9 mouse cellular contexts compared by ENCODE assay signal in the genomic region with DNA sequence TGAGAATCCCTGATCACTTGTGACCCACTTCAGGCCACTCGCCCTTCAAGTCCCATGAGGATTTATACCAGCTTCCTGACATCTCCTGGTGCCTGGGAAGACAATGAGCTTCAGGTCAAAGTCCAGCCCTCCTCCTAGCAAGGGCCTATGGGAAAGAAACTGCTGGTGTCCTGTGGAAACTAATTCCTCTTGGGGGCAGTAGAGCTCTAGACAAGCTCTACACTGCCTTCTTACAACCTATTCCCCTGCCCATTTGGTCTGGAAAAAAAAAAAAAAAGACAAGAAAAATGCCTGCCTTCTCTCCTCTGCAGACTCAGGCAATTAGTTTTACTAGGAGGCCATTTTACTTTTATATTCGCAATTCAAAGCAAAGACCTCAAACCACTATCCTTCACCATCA.
DNase-seq lines count a peak whose midpoint lies in the region; ATAC-seq and TF ChIP-seq lines count a peak whose summit lies in the region.
"Had no signal": no experiment of that assay in that cellular context is flagged by ENCODE, and none has a peak within 500 bp of the region (broad histone marks: within the 10 kb centered on the region; RNA-seq: fewer than 3 reads in every experiment).

No protein-coding gene starts in this region.

- no peak for ATAC-seq in hindbrain, embryonic 14.5 days (ENCODE audit: low FRiP score)
- peak; percentile 63 for ATAC-seq in hindbrain, postnatal 0 days

- WGBS in hindbrain, embryonic 14.5 days = 50% methylated on average over 2 of the region's 2 CpGs
- 61% methylated on average over 2 of the region's 2 CpGs for WGBS in hindbrain, embryonic 10.5 days
- 48% methylated on average over 2 of the region's 2 CpGs for WGBS in hindbrain, postnatal 0 days

- H3K27ac ChIP-seq in hindbrain, embryonic 14.5 days = no peak overlapping the region
- H3K27ac ChIP-seq in hindbrain, embryonic 10.5 days = no peak overlapping the region
- H3K27ac ChIP-seq in hindbrain, postnatal 0 days = no peak overlapping the region
- H3K27ac ChIP-seq: lung, embryonic 15.5 days had no signal

- DNase-seq in hindbrain, embryonic 14.5 days (ENCODE audit: low spot score) = peak; percentile 50
- no peak for DNase-seq in hindbrain, embryonic 10.5 days (ENCODE audit: low spot score)
- DNase-seq in 3T3-L1 (ENCODE audit: low read depth, low spot score) = peak; percentile 11
- peak; percentile 29 for DNase-seq in CD4-positive helper T cell, adult 2 months (ENCODE audit: low read depth, low spot score)
- DNase-seq in hindbrain, postnatal 0 days (ENCODE audit: low spot score) = peak; percentile 64
- DNase-seq in right cerebral cortex, postnatal 14 days = no peak
- DNase-seq in left cerebral cortex, adult 18-20 months (ENCODE audit: low spot score in 2 of 2) = no peak
- DNase-seq in spleen, adult 18-20 months = no peak

- no peaks in the 10 kb centered on the region for H3K27me3 ChIP-seq in hindbrain, embryonic 14.5 days (ENCODE audit: control insufficient read depth, insufficient read depth, low read length)
- H3K27me3 ChIP-seq in hindbrain, embryonic 10.5 days (ENCODE audit: insufficient read depth, poor library complexity, severe bottlenecking) = no peaks in the 10 kb centered on the region
- H3K27me3 ChIP-seq in hindbrain, postnatal 0 days (ENCODE audit: insufficient read depth, low read length) = no peaks in the 10 kb centered on the region
- H3K27me3 ChIP-seq: lung, embryonic 15.5 days had no signal

- no peaks in the 10 kb centered on the region; the same call in 1 of the 2 replicates for H3K36me3 ChIP-seq in hindbrain, embryonic 14.5 days (replicated peaks; ENCODE audit: control insufficient read depth, insufficient read depth)
- H3K36me3 ChIP-seq in hindbrain, embryonic 10.5 days = peaks cover 21% of the 10 kb centered on the region
- H3K36me3 ChIP-seq in hindbrain, postnatal 0 days (ENCODE audit: insufficient read depth, low read length) = no peaks in the 10 kb centered on the region
- H3K36me3 ChIP-seq: lung, embryonic 15.5 days had no signal

- no peaks in the 10 kb centered on the region for H3K4me1 ChIP-seq in hindbrain, embryonic 14.5 days (replicated peaks; ENCODE audit: control insufficient read depth, insufficient read depth, low read length)
- H3K4me1 ChIP-seq in hindbrain, embryonic 10.5 days (replicated peaks) = no peaks in the 10 kb centered on the region
- H3K4me1 ChIP-seq in hindbrain, postnatal 0 days (ENCODE audit: insufficient read depth, low read length) = no peaks in the 10 kb centered on the region
- H3K4me1 ChIP-seq: lung, embryonic 15.5 days had no signal

- no peak overlapping the region for H3K4me2 ChIP-seq in hindbrain, embryonic 14.5 days (replicated peaks)
- no peak overlapping the region for H3K4me2 ChIP-seq in hindbrain, postnatal 0 days (ENCODE audit: low read depth, low read length)
- H3K4me2 ChIP-seq: lung, embryonic 15.5 days had no signal

- no peaks in the 10 kb centered on the region for H3K9me3 ChIP-seq in hindbrain, embryonic 14.5 days (ENCODE audit: control insufficient read depth, low read length)
- no peaks in the 10 kb centered on the region for H3K9me3 ChIP-seq in hindbrain, embryonic 10.5 days
- H3K9me3 ChIP-seq in hindbrain, postnatal 0 days (ENCODE audit: low read length) = no peaks in the 10 kb centered on the region
- H3K9me3 ChIP-seq: lung, embryonic 15.5 days had no signal

- no peak overlapping the region for H3K4me3 ChIP-seq in hindbrain, embryonic 14.5 days (replicated peaks; ENCODE audit: low read length)
- H3K4me3 ChIP-seq in hindbrain, embryonic 10.5 days = no peak overlapping the region
- no peak overlapping the region for H3K4me3 ChIP-seq in hindbrain, postnatal 0 days (ENCODE audit: low read length)
- H3K4me3 ChIP-seq: lung, embryonic 15.5 days had no signal

- no peak overlapping the region for H3K9ac ChIP-seq in hindbrain, embryonic 14.5 days
- no peak overlapping the region for H3K9ac ChIP-seq in hindbrain, postnatal 0 days (replicated peaks; ENCODE audit: low read length)
- H3K9ac ChIP-seq: lung, embryonic 15.5 days had no signal

- peak; percentile 59 for TF ChIP-seq CTCF in hindbrain, postnatal 0 days (IDR thresholded peaks at IDR 0.05; ENCODE audit: low read depth)

Comparison
In these comparisons a context has a peak if more than half of its experiments do, and no peak if none do; other contexts are left out.
1. DNase-seq: peak in hindbrain, embryonic 14.5 days (single experiment), 3T3-L1 (single experiment), CD4-positive helper T cell, adult 2 months (single experiment) and hindbrain, postnatal 0 days (single experiment); none in hindbrain, embryonic 10.5 days (single experiment), right cerebral cortex, postnatal 14 days (single experiment), left cerebral cortex, adult 18-20 months (0 of 2) and spleen, adult 18-20 months (0 of 2).